Mouse (Mus musculus): Measurements from ENCODE around the gene Tbck. TPM values are rescaled to one million over a fixed set of nuclear protein-coding genes. Genes with fewer than 3 reads are reported as not detected.
A peak's percentile ranks its signal among the peaks of the same experiment; 100 is the strongest.

Gene Tbck
- polyA plus RNA-seq, 1 experiment from 2014 or later, result 12.5 TPM

DNA sequence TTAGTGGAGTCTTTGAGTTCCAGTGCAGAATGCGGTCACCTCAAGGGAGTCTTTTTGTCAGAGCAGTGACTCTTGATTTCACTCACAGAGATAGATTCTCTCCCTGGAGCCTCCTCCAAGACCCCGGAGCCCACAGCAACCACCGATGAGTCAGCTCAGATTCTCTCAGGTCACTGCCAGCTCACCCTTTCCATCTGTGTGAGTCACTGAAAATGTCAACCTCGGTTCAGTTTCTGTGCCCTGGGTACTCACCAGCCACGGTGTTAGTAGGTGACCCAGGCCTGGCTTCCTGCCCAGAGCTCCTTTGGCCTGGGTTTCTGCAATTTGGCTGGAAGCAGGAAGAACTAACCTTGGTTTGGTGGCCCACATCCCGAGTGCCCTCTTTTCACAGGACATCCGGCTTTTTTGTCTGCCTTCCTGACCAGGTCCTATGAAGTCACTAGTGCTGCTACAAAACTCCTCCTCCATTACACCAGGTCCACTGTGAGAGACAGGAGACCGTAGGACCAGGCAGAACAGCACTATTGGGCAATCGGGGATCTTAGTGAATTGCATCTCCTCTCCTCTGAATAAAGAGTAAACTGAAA, 187.5 kb downstream of the Tbck start:
- WGBS, result 55% methylated on average over 9 of the region's 9 CpGs
- no peak overlapping the region for H3K4me2 ChIP-seq
- no peak overlapping the region for H3K9ac ChIP-seq
- no peak overlapping the region for H3K4me3 ChIP-seq
- H3K4me1 ChIP-seq (replicated peaks), result peaks cover 5% of the 10 kb centered on the region; the same call in 1 of the 2 replicates
- 0 out of 2 replicates have a peak, but pooled peaks have one; percentile 56 for ATAC-seq (replicated peaks; ENCODE audit: insufficient number of reproducible peaks, insufficient read depth, low FRiP score, low read depth)
- no peaks in the 10 kb centered on the region for H3K36me3 ChIP-seq
- H3K27ac ChIP-seq, result no peak overlapping the region
- H3K9me3 ChIP-seq (replicated peaks), result no peaks in the 10 kb centered on the region
- H3K27me3 ChIP-seq, result no peaks in the 10 kb centered on the region

DNA sequence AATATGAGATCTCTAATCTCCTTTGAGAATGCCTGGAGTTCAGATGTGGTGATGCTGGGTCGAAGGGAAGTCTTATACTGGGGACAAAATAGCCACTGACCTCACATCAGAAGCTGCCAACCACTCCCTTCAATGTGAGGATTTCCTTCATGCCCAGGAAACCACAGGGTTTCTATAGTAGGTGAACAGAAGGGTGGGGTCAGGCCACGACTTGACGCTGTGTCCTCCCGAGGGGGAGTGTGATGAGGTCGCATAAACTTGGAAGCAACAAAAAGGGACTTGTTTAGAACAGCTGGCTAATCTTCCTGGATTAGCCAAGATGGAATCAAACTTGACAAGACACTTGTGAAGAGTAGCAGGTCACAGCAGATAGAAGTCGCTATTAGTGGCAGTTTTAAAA, 189.3 kb downstream of the Tbck start:
- Histone ChIP-seq H3K4me3 (no peak overlapping the region), H3K9me3 (replicated peaks) (no peaks in the 10 kb centered on the region), H3K36me3 (no peaks in the 10 kb centered on the region), H3K4me1 (replicated peaks) (peaks cover 13% of the 10 kb centered on the region; the same call in 1 of the 2 replicates), H3K27me3 (no peaks in the 10 kb centered on the region), H3K4me2 (no peak overlapping the region), H3K27ac (no peak overlapping the region), H3K9ac (no peak overlapping the region)
- no peak for ATAC-seq (replicated peaks; ENCODE audit: insufficient number of reproducible peaks, insufficient read depth, low FRiP score, low read depth)
- WGBS, result 38% methylated on average over 6 of the region's 6 CpGs

DNA sequence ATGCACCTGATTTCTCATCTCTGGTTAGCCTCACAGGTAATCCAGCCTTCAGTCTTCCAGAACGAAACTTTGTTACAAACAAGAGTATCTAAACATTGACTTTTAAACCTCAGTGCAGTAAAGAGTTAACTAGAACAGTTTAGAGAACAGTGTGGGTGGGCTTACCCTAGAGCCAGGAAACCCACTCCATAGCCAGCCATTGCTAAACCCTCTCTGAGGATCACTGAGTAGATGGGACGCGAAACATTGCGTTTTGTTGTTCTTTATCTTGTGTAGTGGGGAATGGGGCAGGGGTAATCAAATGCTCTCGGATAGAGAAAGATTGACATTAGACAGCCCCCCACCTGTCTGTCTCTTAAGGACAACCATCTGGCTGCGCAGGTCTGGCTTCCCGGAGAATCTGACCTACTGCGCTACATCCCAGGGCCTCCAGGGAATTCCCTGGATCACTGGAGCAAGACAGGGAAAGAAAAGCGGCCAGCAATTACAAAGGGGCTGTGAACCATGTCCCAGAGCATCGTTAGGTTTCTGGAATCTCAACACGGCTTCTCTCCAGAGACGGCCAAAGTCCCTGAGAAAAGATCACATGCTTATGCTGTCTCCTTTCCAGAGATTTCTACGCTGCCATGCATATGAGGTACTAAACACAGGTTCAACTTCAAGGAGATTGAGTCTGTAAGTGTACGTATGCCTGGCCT, 192.2 kb downstream of the Tbck start:
- H3K4me3 ChIP-seq, result no peak overlapping the region
- no peaks in the 10 kb centered on the region for H3K27me3 ChIP-seq
- H3K9me3 ChIP-seq (replicated peaks), result no peaks in the 10 kb centered on the region
- H3K36me3 ChIP-seq, result no peaks in the 10 kb centered on the region
- WGBS, result 60% methylated on average over 14 of the region's 14 CpGs
- H3K9ac ChIP-seq, result no peak overlapping the region
- ATAC-seq (replicated peaks; ENCODE audit: insufficient number of reproducible peaks, insufficient read depth, low FRiP score, low read depth), result no peak
- H3K27ac ChIP-seq, result no peak overlapping the region
- H3K4me1 ChIP-seq (replicated peaks), result peaks cover 8% of the 10 kb centered on the region; the same call in 1 of the 2 replicates
- H3K4me2 ChIP-seq, result no peak overlapping the region

DNA sequence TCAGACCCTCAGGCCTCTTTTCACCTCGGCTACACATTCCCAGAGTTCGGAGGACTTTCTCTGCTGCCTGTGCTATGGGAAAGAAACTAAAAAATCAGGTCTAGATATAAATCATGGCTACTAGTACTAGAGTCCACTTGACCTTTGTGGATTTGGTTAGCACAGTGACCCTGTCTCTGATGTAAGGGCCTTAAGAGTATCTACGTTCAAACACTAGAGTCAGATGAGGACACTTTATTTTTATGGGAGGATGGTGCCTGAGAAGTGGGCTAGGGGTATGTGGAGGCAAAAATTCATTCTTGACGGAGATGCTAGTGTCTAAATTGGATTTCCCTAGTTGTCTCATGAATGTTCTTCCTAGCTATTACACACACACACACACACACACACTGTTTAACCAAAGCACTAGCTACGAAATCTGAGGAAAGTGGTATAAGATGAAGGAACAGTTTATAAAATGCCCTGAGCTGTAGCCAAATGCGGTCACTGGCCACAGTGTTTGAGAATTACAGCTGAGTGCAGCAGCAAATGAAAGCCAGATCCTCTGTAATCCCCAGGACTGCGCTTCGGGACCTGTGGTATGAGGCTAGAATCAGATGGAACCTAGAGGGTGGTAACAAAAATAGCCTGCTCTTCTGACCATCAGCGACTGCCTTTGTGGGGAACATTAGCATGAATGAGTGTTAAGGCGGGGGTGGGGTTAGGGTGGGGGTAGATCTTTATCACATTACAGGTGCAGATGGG, 193.2 kb downstream of the Tbck start:
- ATAC-seq (replicated peaks; ENCODE audit: insufficient number of reproducible peaks, insufficient read depth, low FRiP score, low read depth), result no peak
- Histone ChIP-seq H3K9ac (no peak overlapping the region), H3K36me3 (no peaks in the 10 kb centered on the region), H3K27ac (no peak overlapping the region), H3K4me3 (no peak overlapping the region), H3K4me2 (no peak overlapping the region), H3K27me3 (no peaks in the 10 kb centered on the region), H3K9me3 (replicated peaks) (no peaks in the 10 kb centered on the region), H3K4me1 (replicated peaks) (peaks cover 8% of the 10 kb centered on the region; the same call in 1 of the 2 replicates)
- 46% methylated on average over 10 of the region's 10 CpGs for WGBS

DNA sequence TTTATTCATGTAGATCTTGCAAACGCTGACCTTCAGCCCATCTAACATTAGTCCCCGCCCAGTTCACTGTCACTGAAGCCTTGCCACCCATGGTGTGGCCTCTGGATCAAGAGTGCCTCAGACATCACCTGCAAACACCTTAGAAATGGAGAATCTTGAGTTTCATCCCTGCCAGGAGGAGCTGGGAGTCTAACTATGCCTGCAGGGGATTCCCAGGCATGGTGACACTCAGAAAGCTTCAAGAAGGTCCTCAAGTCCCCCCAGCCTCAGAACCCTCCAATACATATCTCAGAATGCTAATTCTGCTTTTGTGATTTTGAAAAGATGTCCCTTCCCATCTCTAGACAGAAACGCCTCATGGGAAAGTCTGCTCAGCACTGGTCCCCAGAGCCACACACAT, 196.4 kb downstream of the Tbck start:
- Histone ChIP-seq H3K36me3 (no peaks in the 10 kb centered on the region), H3K27ac (no peak overlapping the region), H3K4me2 (no peak overlapping the region), H3K9ac (no peak overlapping the region), H3K9me3 (replicated peaks) (no peaks in the 10 kb centered on the region), H3K27me3 (no peaks in the 10 kb centered on the region), H3K4me1 (replicated peaks) (peaks cover 8% of the 10 kb centered on the region; the same call in 1 of the 2 replicates), H3K4me3 (no peak overlapping the region)
- no peak for ATAC-seq (replicated peaks; ENCODE audit: insufficient number of reproducible peaks, insufficient read depth, low FRiP score, low read depth)
- WGBS, result 79% methylated on average over 3 of the region's 3 CpGs

DNA sequence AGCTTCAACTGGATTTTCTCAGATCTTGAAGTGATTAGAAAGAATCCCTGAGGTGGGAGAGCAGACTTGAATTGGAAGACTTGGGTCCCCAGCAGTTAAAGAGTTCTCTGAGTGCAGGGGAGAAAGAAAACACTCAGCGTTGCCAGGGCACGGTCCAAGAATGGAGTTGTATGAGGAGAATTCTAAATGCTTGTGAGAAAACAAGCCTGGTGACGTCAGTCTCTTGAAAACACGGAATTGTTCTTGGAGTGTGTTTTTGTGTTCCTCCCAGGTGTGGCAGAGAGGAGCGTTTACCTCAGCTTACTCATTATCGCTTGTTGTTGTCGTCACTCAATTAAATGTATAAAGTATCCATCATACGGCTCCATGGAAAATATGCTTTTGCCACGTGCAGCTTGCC, 196.9 kb downstream of the Tbck start:
- WGBS, result 67% methylated on average over 9 of the region's 9 CpGs
- H3K27me3 ChIP-seq, result no peaks in the 10 kb centered on the region
- no peak for ATAC-seq (replicated peaks; ENCODE audit: insufficient number of reproducible peaks, insufficient read depth, low FRiP score, low read depth)
- H3K4me3 ChIP-seq, result no peak overlapping the region
- no peak overlapping the region for H3K27ac ChIP-seq
- H3K9ac ChIP-seq, result no peak overlapping the region
- no peaks in the 10 kb centered on the region for H3K9me3 ChIP-seq (replicated peaks)
- no peaks in the 10 kb centered on the region for H3K36me3 ChIP-seq
- H3K4me1 ChIP-seq (replicated peaks), result peaks cover 8% of the 10 kb centered on the region; the same call in 1 of the 2 replicates
- no peak overlapping the region for H3K4me2 ChIP-seq

DNA sequence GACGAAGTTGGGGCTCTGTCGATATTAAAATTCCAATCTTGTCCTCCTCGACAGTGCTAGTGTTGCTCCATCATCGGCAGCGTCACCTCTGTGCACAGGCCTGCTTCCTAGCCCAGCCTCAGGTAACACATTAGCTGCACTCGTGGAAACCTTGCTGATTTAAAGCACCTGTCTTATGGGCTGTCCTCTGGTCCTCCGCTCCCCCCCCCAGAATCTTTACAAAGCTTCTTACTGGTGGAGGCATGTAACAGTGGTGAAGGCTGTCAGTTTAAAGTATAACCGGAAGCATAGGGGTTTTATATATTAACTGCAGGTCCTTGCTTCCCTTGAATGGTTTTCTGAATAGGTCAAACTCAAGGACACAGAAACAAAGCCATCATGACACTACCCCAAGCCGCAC, 199.3 kb downstream of the Tbck start:
- H3K36me3 ChIP-seq, result no peaks in the 10 kb centered on the region
- 77% methylated on average over 9 of the region's 9 CpGs for WGBS
- no peak overlapping the region for H3K4me2 ChIP-seq
- no peak overlapping the region for H3K4me3 ChIP-seq
- no peaks in the 10 kb centered on the region for H3K4me1 ChIP-seq (replicated peaks)
- no peaks in the 10 kb centered on the region for H3K27me3 ChIP-seq
- H3K27ac ChIP-seq, result no peak overlapping the region
- H3K9ac ChIP-seq, result no peak overlapping the region
- no peaks in the 10 kb centered on the region for H3K9me3 ChIP-seq (replicated peaks)
- no peak for ATAC-seq (replicated peaks; ENCODE audit: insufficient number of reproducible peaks, insufficient read depth, low FRiP score, low read depth)

DNA sequence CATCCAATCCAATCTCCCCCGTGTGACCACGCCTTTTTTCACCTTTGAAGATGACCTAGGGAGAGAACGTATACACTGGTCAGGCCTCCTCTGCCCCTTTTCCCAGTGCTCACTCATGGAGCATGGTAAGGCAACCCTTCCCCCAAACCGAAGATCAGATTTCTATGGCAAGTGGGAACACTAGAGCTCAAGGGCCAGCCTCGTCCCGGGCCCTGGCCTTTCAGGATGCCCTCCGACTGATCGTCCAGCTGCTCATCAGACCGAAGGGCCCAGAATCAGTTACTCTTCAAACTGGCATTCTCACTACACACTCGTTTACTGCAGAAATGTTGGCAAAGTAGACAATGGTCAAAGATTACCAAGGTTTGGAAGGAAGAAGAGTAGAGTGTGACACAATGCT, 200.5 kb downstream of the Tbck start:
- H3K27me3 ChIP-seq, result no peaks in the 10 kb centered on the region
- WGBS, result 79% methylated on average over 10 of the region's 10 CpGs
- H3K9ac ChIP-seq, result no peak overlapping the region
- ATAC-seq (replicated peaks; ENCODE audit: insufficient number of reproducible peaks, insufficient read depth, low FRiP score, low read depth), result no peak
- H3K4me2 ChIP-seq, result no peak overlapping the region
- H3K27ac ChIP-seq, result no peak overlapping the region
- no peak overlapping the region for H3K4me3 ChIP-seq
- no peaks in the 10 kb centered on the region for H3K9me3 ChIP-seq (replicated peaks)
- H3K36me3 ChIP-seq, result no peaks in the 10 kb centered on the region
- no peaks in the 10 kb centered on the region for H3K4me1 ChIP-seq (replicated peaks)

DNA sequence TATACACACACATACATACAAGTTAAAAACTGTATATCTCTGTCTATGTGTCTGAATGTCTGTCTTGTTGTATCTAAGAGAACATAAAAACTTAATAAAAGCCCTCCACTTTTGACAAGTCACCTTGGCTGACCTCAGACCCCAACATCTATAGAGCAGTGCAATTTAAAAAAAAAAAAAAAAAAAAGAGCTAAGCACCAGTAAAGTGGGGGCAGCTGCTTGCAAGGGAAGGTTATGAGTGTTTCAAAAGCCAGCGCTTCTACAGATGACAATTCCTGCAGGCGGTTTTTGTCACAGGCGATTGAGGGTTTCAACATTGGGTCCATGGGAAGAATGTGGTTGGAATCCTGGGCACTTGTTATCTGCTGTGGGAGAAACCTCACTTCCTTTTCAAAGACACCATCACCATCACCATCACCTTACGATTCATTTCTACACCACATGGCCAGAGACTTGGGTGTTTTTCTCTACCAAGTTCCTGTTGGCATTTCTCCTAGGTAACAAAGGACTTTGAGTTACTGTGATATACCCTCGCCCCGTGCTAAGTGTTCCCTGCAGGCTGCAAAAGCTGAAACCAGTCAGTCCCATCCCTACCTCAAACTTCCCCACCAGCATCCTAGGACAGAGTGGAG, 202.6 kb downstream of the Tbck start:
- H3K36me3 ChIP-seq, result no peaks in the 10 kb centered on the region
- ATAC-seq (replicated peaks; ENCODE audit: insufficient number of reproducible peaks, insufficient read depth, low FRiP score, low read depth), result no peak
- H3K4me2 ChIP-seq, result no peak overlapping the region
- H3K27ac ChIP-seq, result no peak overlapping the region
- WGBS, result 57% methylated on average over 6 of the region's 6 CpGs
- no peaks in the 10 kb centered on the region for H3K9me3 ChIP-seq (replicated peaks)
- no peaks in the 10 kb centered on the region for H3K27me3 ChIP-seq
- H3K9ac ChIP-seq, result no peak overlapping the region
- no peaks in the 10 kb centered on the region for H3K4me1 ChIP-seq (replicated peaks)
- no peak overlapping the region for H3K4me3 ChIP-seq

DNA sequence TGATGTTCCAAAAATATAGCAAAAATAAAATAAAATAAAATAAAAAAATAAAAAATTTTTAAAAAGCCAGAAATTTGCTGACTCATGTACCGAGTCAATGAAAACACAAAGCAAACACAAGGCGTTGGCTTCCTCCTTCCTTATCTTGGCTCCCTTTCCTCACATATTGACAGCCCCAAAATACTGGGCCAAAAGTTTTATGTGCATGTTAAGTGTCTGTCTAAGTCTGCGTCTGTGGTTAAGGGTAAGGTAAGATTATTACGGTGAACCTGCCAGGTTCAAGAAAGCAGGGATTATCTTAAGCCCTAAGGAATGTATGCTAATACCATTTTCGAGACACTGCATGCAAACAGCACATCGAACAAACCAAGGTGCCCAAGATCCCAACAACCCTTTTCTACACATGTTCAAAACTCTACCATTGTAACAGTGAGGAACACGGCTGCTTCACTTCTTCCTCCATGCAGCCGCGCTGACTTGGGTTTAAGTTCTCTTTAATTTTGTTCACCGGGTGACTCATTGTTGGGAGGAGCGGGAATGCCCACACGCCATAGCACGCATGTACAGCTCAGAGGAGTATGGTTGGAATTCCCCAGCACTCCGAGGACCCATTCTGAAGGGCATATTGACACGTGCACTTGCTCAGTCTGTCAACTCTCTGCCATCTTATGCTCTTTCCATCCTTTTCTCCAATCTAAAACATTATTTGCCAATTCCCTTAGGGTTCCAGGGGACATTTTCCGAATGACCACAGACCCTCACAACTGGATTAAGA, 203.3 kb downstream of the Tbck start:
- no peak overlapping the region for H3K27ac ChIP-seq
- no peaks in the 10 kb centered on the region for H3K27me3 ChIP-seq
- no peak overlapping the region for H3K4me2 ChIP-seq
- no peaks in the 10 kb centered on the region for H3K4me1 ChIP-seq (replicated peaks)
- no peaks in the 10 kb centered on the region for H3K36me3 ChIP-seq
- no peak for ATAC-seq (replicated peaks; ENCODE audit: insufficient number of reproducible peaks, insufficient read depth, low FRiP score, low read depth)
- H3K9me3 ChIP-seq (replicated peaks), result no peaks in the 10 kb centered on the region
- WGBS, result 83% methylated on average over 16 of the region's 16 CpGs
- H3K9ac ChIP-seq, result no peak overlapping the region
- H3K4me3 ChIP-seq, result no peak overlapping the region

Data from heart, embryonic 15.5 days (tissue).